Mouse (Mus musculus): ENCODE data around the gene Rxfp4.

Gene Rxfp4

DNA sequence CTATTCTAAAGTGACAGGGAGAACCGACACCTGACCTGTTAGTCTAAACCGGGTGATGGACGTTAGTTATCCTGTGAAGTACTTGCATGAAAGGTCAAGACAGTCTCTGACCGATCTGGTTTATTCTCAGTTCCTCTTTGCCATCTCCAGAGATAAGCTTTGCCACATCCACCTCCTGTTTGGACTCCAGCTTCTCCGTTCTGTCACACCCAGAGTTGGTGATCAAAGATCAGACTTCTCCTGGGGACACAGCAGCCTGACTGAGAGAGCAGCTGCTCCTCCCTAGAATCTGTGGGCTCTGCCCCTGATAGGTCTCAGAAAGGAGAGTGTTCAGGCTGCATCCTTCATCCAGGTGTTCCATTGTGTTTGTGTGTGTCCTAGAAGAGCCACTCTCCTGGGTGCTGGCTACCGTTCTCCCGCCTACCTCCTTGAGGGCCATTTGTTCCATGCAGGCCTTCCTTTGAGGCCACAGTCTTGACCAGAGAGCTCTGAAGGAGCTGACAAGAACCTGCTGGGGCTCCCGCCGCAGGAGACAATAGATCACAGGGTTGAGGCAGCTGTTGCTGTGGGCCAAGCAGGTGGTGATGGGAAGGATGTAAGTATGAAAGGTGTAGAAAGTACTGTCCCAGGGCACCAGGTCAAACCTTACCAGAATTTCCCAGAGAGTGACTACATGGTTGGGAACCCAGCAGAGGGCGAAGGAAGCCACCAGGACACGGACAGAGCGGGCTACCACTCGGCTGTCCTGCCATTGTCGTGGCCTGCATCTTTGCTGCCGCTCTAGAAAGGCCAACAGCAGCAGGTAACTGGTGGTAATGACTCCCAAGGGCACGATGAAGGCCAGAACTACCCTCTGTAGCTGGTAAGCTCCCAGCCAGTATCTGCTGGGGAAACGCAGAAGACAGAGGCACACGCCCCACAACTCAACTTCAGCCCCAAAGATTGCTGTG lies 998 bp downstream of the Rxfp4 start:
- DNase-seq (ENCODE audit: low read depth, low spot score), result no peak

DNA sequence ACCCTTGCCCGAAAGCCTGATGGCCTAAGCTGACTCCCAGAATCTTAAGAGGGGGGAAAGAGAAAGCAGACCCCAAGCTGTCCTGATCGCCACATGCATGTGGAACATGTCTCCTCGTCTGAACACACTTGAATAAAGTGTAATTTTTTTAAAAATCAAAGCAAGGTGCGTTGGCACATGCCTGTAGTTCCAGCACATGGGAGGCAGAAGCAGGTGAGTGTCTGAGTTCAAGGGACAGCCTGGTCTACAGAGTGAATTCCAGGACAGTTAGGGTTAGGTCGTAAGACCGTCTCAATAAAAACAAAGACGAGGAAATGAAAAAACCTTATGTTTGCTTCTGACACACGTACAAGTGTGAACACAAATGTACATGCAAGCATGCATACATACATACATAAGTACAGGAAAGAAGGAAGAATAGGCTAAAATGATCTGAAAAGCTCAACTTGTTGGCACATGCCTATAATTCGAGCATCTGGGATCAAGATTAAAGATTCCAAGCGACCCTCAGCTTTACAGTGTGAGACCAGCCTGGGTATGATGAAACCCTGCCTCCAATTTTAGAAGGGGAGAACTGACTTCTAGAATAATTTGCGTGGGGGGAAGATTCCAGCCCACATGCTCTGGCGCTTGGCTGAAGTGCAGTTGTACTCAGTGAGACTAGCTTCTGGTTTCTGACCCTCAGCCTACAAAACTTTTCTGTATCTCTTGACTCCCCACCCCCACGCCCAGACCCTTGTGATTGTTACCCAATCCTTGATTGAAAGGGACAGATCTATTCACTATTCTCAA lies 2.0 kb downstream of the Rxfp4 start:
- DNase-seq (ENCODE audit: low read depth, low spot score), result no peak

DNA sequence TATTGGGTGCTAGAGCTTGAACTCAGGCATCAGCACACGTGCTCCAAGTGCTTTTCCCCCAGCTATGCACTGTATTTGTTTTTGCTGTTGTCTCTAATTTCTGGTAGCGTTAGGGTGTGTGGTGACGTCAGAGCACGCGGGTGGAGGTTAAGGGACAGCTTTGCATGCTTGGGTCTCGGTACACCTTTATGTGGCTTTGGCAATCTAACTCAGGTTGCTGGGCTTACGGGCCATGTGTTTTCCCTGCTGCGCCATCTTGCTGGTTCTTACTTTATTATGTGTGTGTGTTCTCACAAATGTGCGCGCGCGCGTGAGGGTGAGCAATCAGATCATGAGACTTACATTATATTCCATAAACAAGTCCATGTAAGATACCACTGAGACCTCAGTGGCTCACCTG lies 3.0 kb downstream of the Rxfp4 start:
- no peak for DNase-seq (ENCODE audit: low read depth, low spot score)

DNA sequence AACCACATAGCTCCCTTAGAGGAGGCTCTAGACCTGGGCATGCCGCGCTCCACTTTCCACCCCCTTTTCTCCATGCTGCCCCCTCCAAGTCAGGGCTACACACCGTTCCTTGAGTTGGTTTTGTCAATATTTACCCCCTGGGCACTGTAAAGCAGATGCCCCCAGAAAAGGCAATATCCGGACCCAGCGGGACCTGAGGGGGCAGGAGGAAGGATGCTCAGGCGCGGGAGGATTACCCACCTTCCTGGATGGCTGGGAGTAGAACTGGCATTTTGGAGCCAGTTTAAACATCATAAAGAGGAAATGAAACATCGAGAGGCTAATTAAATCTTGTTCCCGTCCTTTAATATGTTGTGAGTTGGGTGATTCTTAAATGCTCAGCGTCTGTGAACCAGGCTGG lies 3.8 kb downstream of the Rxfp4 start:
- DNase-seq (ENCODE audit: low read depth, low spot score), result no peak

DNA sequence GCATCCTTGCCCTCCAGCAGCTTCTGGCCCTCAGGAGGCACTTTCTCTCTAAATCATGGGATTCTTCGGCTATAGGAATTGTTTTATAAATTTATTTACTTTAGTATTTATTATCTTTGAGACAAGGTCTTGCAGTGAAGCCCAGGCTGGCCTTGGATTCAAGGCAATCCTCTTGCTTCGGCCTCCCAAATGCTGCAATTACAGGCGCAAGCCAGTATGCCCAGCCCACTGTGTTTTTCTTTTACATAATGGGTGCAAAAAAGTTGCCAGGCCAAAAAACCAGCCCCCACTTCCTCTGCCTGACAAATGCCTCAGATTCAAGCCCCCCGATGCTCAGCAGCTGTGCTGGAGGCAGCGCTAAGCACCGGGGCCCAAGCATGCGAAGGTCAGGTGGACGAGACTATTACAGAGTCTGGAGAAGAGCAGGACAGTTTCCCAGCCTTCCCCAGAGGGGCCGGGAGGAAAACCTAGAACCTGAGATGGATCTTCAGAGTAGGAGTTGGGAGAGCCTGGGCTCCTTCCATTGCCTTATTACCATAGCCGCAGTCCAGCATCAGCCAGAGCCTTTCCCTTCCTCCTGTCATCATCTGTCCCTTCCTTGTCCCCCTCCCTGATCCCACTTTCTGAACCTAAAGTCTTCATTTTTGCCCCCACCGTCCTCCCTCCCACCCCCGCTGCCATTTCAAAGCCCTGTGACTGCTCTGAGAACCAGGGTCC lies 4.3 kb downstream of the Rxfp4 start:
- no peak for DNase-seq (ENCODE audit: low read depth, low spot score)

DNA sequence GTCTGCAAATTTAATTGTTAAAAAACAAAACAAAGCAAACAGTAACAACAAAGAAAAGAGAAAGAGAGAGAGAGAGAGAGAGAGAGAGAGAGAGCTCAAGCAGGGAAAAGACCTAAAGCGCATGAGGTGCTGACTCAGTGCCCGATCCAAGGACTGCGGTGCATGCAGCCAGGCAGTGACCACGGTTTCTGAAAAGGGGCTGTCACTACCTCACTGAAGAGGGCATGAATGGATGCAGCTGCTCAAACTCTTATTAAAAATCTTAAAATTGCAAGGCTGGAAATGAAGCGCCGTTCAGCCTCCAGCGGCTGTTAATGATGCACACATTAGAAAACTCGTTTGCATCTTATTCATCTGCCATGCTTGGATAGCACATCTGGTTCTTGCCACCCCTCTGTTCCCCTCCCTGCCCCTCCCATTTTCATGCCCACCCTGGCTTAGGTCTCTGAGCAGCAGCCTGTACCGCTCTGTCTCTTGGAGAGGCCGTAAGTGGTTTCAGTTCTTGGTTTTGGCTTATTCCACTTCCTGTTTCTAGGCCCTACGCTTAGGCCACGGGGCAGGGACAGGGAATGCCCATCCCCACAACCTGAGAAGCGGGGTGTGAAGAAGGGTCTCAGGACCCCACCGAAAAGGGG lies 5.0 kb downstream of the Rxfp4 start:
- DNase-seq (ENCODE audit: low read depth, low spot score), result no peak

DNA sequence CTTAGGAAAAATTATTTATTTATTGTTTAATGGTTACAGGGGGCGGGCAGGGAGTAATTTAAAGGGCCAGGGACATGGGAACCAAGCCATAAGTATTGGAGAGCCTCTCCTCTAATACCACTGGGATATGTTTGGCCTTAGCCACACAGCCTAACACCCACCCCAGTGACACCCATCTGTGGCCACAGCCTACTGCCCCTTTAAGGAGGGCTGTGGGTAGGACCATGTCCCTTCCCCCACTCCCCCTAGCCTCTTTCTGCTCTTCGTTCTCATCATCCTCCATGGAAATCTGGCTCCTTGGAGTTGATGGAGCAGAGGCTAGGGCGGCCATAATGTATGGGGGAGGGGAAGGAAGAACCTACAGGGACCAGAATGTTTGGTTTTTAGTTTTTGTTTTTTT lies 5.9 kb downstream of the Rxfp4 start:
- DNase-seq (ENCODE audit: low read depth, low spot score), result no peak

DNA sequence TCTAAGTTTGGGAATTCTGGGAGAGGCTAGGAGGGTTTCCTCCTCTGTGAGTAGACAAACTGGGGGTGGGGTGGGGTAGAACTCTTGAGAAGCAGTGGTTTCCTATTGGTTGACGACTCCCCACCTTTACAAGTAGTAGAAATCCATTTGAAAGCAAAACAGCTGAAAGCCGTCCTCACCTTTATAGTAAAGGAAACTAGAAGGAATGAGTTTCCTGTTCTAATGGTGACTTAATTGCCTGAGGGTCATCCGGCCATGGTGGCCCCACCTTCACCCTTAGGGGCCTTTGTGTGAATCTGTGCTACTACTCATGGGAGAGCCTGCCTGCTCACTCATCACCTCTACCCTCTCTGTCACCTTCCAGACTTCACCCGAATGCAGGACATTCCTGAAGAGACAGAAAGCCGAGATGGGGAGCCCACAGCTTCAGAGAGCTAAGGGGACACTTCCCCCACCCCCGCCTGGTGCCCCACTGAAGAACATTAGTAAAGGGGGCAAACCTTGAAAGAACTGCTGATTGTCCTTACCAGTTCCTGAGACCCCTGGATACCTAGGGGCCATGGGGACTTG lies 6.4 kb downstream of the Rxfp4 start:
- DNase-seq (ENCODE audit: low read depth, low spot score), result no peak

DNA sequence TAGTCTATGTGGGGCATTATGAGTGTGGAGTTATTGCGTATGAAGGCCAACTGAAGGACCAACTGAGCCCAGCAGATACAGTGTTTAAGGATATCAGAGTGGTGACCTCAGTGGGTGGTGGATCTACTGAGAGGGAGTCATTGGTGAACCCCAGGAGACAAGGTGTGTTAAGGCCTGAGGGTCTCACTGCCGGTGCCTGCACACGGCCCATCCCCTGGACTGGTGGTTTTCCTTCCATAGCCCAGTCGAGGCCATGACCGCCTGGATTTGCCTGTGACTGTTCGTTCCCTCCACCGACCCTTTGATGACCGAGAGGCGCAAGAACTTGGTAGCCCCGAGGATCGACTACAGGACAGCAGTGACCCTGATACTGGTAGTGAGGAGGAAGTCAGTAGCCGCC lies 7.0 kb downstream of the Rxfp4 start:
- no peak for DNase-seq (ENCODE audit: low read depth, low spot score)

DNA sequence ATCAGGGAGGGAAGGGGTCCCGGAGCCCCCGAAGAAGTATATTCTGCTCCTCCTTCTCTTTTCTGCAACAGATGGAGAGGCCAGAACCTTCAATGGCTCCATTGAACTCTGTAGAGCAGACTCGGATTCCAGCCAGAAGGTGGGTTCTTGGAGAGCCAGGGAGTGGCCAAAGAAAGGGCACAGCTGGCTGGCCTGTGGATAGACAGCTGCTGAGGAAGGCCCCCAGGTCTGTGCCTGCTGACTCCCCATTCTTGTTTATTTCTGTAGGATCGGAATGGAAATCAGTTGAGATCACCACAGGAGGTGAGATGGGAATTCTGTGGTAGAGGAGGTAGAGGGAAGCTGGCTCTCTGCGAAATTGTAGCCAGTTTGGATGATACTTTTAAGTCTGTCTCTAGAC lies 9.9 kb downstream of the Rxfp4 start:
- no peak for DNase-seq (ENCODE audit: low read depth, low spot score)

DNA sequence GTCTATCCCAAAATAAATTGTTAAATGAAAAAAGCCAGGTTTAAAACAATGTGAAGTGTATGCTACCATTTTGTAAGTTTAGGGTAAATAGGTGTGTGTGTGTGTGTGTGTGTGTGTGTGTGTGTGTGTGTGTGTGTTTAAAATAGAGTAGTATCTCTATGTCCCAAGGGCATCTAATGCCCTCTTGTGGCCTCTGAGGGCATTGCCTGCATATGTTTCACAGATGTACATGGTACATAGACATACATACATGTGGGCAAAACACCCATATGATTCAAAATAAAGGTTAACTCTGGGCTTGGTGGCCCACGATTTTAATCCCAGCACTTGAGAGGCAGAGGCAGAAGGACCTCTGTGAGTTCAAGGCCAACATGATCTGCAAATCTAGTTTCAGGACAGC lies 12.3 kb downstream of the Rxfp4 start:
- peak; percentile 87 for DNase-seq (ENCODE audit: low read depth, low spot score)

DNA sequence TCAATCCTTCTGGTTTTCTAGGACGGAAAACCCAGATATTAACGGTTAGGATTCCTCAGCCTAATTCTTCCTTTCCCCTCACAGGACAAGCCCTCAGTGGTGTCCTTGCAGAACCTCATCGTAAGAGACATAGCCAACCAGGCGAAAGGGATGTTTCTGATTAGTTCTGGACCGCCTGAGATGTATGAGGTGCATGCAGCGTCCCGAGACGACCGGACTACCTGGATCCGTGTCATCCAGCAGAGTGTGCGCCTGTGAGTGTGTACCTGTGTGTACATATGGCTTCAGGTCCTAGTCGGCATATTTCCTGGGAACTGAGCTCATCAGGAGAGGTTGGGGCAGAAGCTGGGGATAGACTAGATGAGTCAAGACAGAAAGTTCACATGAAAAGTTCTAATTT lies 13.7 kb downstream of the Rxfp4 start:
- DNase-seq (ENCODE audit: low read depth, low spot score), result no peak

DNA sequence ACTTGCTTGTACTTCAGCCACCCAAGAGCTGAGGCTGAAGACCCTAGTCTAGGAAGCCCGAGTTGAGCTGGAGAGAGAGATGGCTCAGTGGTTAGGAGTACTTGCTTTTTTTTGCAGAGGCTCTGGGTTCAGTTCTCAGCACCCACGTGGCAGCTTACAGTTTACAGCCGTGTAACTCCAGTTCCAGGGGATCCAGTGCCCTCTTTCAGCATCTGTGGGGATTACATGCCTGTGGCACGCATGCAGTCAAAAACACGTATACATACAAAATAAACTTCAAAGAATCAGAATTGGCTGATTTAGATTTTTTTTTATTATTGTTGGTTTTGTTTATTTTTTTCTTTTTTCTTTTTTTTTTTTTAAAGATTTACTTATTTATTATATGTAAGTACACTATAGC lies 15.8 kb downstream of the Rxfp4 start:
- DNase-seq (ENCODE audit: low read depth, low spot score), result no peak

DNA sequence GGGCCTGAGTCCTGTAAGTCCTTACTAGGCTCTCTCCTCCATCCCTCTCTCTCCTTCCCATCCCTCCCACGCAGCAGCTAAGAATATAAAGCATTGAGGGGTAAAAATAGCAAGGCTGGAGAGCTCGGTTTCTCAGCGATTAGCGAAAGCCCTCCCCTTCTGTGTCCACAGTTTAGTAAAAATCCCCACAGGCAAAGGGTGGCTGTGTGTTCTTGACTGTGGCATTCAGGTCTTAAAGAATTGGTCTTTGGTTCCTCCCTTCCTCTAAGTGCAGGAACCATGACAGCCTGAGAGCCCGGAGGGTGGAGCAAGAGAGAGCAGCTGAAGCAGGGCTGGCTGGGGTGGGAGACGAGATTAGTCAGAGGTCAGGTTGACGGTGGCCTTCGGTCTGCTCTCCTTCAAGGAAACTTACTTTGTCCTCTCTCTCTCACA lies 16.4 kb downstream of the Rxfp4 start:
- peak; percentile 90 for DNase-seq (ENCODE audit: low read depth, low spot score)

DNA sequence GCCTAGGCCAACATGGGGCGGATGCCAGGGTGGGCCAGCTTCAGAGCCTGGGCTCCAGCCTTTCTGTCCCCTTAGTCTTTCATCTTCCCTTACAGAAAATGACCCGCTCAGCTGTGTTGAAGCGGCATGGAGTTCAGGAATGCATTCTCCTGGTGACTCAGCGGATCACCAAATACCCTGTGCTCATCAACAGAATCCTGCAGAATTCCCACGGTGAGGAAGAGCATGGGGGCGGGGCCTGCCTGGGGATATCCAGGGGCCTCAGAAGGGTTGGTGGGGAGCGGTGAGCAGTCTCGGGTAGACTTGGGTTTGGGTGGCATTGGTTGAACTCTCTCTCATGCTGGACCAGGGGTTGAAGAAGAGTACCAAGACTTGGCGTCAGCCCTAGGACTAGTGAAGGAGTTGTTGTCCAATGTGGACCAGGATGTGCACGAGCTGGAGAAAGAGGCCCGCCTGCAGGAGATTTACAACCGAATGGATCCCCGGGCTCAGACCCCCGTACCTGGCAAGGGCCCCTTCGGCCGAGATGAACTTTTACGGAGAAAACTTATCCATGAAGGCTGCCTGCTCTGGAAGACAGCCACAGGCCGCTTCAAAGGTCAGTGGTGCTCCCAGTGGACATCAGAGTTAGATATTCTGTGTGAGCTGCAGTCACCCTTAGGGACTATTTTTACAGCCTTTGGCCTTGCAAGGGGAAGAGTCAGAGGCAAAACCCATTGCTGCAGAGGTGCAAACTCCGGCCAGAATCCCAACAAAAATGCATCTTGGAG lies 17.3 kb downstream of the Rxfp4 start:
- peak; percentile 52 for DNase-seq (ENCODE audit: low read depth, low spot score)

DNA sequence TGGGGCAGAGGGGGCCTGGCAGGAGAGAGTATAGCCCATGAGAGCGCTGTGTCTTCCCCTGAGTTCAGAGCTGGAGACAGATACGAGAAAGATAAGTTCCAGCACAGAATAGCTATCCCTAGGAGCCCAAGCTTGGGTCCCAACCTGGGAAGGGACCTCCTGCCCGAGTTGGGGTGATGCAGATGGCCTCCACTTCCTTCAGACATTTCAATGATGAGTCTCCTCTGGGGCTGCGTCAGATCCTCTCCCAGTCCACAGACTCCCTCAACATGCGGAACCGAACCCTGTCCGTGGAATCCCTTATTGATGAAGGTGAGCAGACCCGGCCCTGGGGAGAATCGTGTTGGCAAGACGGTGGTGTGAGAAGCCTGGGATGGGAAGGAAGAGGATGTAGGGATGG lies 19.9 kb downstream of the Rxfp4 start:
- no peak for DNase-seq (ENCODE audit: low read depth, low spot score)

DNA sequence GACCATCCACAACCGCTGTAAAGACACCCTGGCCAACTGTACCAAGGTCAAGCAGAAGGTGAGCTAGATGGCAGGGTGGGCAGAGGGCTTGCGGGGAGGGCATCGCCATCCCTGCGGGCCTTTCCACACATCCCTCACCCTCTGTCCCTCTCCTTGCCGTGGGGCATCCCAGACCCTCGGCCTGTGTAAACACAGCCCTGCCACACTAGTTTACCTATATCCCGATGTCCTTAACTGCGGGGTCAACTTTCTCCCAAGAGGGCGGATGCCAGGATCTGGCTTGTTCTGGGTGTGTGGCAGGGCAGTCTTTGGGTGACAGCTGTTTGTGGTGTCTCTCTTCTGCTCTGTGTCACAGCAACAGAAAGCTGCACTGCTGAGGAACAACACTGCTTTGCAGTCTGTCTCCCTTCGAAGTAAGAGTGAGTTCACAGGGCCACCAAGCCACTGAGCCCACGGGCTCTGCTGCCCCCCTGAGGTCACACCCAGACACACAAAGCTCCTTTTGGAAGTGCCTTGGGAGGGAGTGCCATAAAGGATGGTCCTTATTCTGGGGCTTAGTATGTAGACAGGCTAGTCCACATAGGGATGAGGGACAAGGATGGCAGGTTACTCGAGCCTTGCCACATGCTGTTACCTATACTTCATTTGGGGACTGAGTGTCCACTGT lies 20.9 kb downstream of the Rxfp4 start:
- DNase-seq (ENCODE audit: low read depth, low spot score), result peak; percentile 82

DNA sequence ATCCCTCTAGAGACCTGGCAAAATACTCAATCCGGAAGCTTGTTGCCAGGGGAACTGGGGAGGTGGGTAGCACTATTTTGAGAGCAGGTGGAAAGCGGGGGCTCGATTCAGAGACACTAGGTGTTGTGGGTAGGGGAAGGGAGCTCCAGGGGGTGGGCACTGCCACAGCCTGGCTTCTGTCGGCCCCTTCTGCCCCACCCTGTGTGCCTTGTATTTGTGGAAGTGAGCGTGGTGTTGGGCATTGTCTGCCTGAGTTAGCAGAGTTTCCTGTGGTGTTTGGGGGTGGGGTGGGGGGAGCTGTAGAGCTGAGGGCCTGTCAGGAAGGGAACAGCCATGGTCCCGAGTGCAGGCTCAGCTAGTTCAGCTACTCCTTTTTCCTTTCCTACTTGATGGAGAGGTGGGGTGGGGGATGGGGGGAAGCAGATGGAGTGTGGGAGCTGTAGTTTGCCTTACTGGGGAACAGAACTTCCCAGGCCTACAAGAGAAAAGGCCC lies 22.0 kb downstream of the Rxfp4 start:
- peak; percentile 89 for DNase-seq (ENCODE audit: low read depth, low spot score)

DNA sequence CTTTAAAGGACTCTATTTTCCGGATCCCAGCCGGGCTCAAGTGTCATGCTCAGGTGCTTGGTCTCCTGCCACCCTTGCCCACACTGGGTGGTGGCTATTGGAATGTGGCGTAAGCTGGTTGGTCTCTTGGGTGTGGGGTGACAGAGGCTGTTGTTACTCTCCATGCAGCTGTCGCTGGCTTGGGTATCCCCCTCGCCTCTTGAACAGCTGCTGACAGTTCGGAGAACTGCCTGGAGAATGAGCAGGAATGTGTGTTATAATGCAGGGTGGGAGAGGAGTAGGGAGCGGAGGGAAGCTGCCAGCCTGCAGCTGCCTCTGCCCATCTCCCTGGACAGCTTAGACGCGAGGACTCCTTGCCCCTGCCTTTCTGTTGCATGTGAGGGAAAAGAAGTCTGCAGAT lies 22.9 kb downstream of the Rxfp4 start:
- DNase-seq (ENCODE audit: low read depth, low spot score), result peak; percentile 61

DNA sequence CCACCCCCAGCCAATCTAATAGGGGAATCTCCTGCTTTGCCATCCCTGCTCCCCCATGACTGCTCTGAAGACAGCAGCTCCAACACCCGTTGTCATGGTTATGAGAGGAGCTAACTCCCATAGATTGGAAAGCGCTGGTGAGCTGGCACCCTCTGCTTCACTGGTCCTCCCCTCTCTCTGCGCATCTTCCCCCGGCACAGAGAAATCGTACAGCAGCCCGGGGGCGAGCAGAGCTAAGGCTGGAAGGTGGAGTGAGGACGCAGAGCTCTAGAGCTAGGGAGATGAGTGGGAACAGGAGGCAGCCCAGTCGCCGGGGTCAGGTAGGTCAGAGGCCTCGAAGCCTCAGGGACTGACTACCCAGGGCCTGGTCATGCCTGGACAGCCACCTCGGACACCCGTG lies 23.7 kb downstream of the Rxfp4 start:
- peak; percentile 96 for DNase-seq (ENCODE audit: low read depth, low spot score)
